Mouse (Mus musculus): ENCODE results near the gene 4930556J24Rik. TPM values are rescaled to one million over a fixed set of nuclear protein-coding genes. Genes with fewer than 3 reads are reported as not detected.
"Not testable (repeated sequence)": the region's sequence is repeated elsewhere in the genome, so short reads cannot be mapped to it uniquely, and the experiment has no call there.

4930556J24Rik gene
- polyA plus RNA-seq, 1 experiment from 2014 or later: 0.29 TPM

GRCm38 (mm10) chr11:3963610-3964415 lies 12.8 kb downstream of the 4930556J24Rik start, which contains the start of gene Pes1:
Gene Pes1 (plus strand): TSS chr11:3963975.
- H3K4me2 ChIP-seq (replicated peaks; ENCODE audit: low read depth, low read length): peak within 1 kb of the TSS; percentile 81
- H3K36me3 ChIP-seq (ENCODE audit: control insufficient read depth, insufficient read depth, low read length): peaks cover 3% of the 10 kb centered on the region
- H3K27me3 ChIP-seq (ENCODE audit: control insufficient read depth, insufficient read depth, low read length): no peaks in the 10 kb centered on the region
- peak; percentile 91 for ATAC-seq (ENCODE audit: insufficient number of reproducible peaks, insufficient read depth, low FRiP score, low read depth)
- H3K9ac ChIP-seq (replicated peaks; ENCODE audit: low read depth, low read length): peak within 1 kb of the TSS; percentile 57
- under 1% methylated on average over 31 of the region's 31 CpGs for WGBS
- H3K27ac ChIP-seq (ENCODE audit: low read length): peak within 1 kb of the TSS; percentile 24; the same call in 1 of the 2 replicates
- H3K4me1 ChIP-seq (ENCODE audit: control insufficient read depth, insufficient read depth, low read length): 0 out of 2 replicates have a peak, but pooled peaks cover 4% of the 10 kb centered on the region
- peak within 1 kb of the TSS; percentile 58 for H3K4me3 ChIP-seq (ENCODE audit: low read depth, low read length)
- H3K9me3 ChIP-seq (ENCODE audit: control insufficient read depth, low read depth, low read length): no peaks in the 10 kb centered on the region

DNA sequence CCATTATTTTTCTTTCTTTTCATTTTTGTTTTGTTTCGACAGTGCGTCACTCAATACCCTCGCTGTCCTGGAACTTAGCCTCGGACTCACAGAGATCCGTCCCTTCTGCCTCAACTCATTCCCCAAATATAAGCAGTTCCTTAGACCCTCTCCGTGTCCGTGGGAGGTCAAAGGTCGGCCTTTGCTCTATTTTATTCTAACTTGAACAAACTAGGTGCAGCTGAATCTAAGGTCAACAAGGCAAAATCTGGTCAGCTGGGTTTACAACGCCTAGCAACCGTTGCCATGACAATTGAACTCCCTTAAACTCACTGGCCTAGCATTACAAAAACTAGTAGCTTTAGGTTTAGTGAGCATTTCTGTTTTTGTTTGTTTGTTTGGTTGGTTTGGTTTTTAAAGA lies 13.4 kb downstream of the 4930556J24Rik start:
- H3K4me1 ChIP-seq (ENCODE audit: control insufficient read depth, insufficient read depth, low read length): 0 out of 2 replicates have a peak, but pooled peaks cover 4% of the 10 kb centered on the region
- H3K27ac ChIP-seq (ENCODE audit: low read length): no peak overlapping the region
- H3K4me3 ChIP-seq (ENCODE audit: low read depth, low read length): peak overlapping the region; percentile 58
- peak overlapping the region; percentile 57; the same call in 1 of the 2 replicates for H3K9ac ChIP-seq (replicated peaks; ENCODE audit: low read depth, low read length)
- no peaks in the 10 kb centered on the region for H3K9me3 ChIP-seq (ENCODE audit: control insufficient read depth, low read depth, low read length)
- no peaks in the 10 kb centered on the region for H3K27me3 ChIP-seq (ENCODE audit: control insufficient read depth, insufficient read depth, low read length)
- ATAC-seq (ENCODE audit: insufficient number of reproducible peaks, insufficient read depth, low FRiP score, low read depth): no peak
- H3K36me3 ChIP-seq (ENCODE audit: control insufficient read depth, insufficient read depth, low read length): peaks cover 2% of the 10 kb centered on the region
- 79% methylated on average over 10 of the region's 10 CpGs for whole genome bisulfite sequencing
- H3K4me2 ChIP-seq (replicated peaks; ENCODE audit: low read depth, low read length): peak overlapping the region; percentile 81

GRCm38 (mm10) chr11:3961761-3962160 lies 14.8 kb downstream of the 4930556J24Rik start:
- no peaks in the 10 kb centered on the region for H3K27me3 ChIP-seq (ENCODE audit: control insufficient read depth, insufficient read depth, low read length)
- H3K9ac ChIP-seq (replicated peaks; ENCODE audit: low read depth, low read length): no peak overlapping the region
- no peaks in the 10 kb centered on the region for H3K9me3 ChIP-seq (ENCODE audit: control insufficient read depth, low read depth, low read length)
- no peak overlapping the region for H3K4me2 ChIP-seq (replicated peaks; ENCODE audit: low read depth, low read length)
- H3K4me1 ChIP-seq (ENCODE audit: control insufficient read depth, insufficient read depth, low read length): 0 out of 2 replicates have a peak, but pooled peaks cover 4% of the 10 kb centered on the region
- ATAC-seq (ENCODE audit: insufficient number of reproducible peaks, insufficient read depth, low FRiP score, low read depth): no peak
- H3K27ac ChIP-seq (ENCODE audit: low read length): no peak overlapping the region
- 66% methylated on average over 3 of the region's 3 CpGs for WGBS
- H3K36me3 ChIP-seq (ENCODE audit: control insufficient read depth, insufficient read depth, low read length): no peaks in the 10 kb centered on the region; the same call in 1 of the 2 replicates
- H3K4me3 ChIP-seq (ENCODE audit: low read depth, low read length): no peak overlapping the region

DNA sequence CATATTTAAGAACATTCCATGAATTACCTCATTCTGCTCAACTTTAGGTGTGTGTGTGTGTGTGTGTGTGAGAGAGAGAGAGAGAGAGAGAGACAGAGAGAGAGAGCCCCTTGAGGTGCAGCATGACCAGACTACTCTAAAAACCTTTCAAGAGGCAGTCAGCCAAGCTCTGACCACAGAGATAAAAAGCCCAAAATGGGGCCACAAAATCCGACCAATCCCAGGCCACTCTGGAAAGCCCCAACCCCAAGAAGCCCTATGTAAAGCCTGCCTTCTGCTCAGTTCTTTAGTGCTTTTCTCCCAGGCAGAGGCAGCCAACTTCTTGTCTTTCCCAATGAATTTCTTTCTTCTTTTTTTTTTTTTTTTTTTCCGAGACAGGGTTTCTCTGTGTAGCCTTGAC lies 15.7 kb downstream of the 4930556J24Rik start:
- H3K9ac ChIP-seq (replicated peaks; ENCODE audit: low read depth, low read length): no peak overlapping the region
- H3K27me3 ChIP-seq (ENCODE audit: control insufficient read depth, insufficient read depth, low read length): no peaks in the 10 kb centered on the region
- 0 out of 2 replicates have a peak, but pooled peaks cover 4% of the 10 kb centered on the region for H3K4me1 ChIP-seq (ENCODE audit: control insufficient read depth, insufficient read depth, low read length)
- H3K36me3 ChIP-seq (ENCODE audit: control insufficient read depth, insufficient read depth, low read length): no peaks in the 10 kb centered on the region
- no peak for ATAC-seq (ENCODE audit: insufficient number of reproducible peaks, insufficient read depth, low FRiP score, low read depth)
- 44% methylated on average over 2 of the region's 2 CpGs for WGBS
- H3K9me3 ChIP-seq (ENCODE audit: control insufficient read depth, low read depth, low read length): no peaks in the 10 kb centered on the region
- no peak overlapping the region for H3K4me3 ChIP-seq (ENCODE audit: low read depth, low read length)
- no peak overlapping the region for H3K27ac ChIP-seq (ENCODE audit: low read length)
- no peak overlapping the region for H3K4me2 ChIP-seq (replicated peaks; ENCODE audit: low read depth, low read length)

DNA sequence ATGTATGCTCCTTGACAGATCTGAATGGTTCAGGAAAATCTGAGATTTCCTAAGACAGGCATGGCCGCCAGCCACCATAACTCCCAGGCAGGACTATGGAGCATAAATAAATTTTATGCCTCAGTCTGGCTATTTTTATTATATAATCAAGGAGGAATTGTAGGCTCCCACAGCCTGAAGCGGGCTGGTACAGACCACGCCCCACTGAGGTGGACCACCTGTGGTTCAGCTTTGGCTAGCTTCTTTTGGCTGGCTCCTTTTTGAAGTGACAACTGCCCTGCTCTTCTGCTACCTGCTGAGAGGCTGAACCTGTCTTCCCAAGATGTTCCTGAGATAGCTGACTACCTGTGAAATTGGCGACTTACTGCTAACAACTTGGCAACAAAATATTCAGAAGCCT lies 21.2 kb downstream of the 4930556J24Rik start:
- not testable (repeated sequence) for H3K4me3 ChIP-seq (ENCODE audit: low read depth, low read length); ATAC-seq (ENCODE audit: insufficient number of reproducible peaks, insufficient read depth, low FRiP score, low read depth); H3K9me3 ChIP-seq (ENCODE audit: control insufficient read depth, low read depth, low read length); H3K4me1 ChIP-seq (ENCODE audit: control insufficient read depth, insufficient read depth, low read length); H3K36me3 ChIP-seq (ENCODE audit: control insufficient read depth, insufficient read depth, low read length); H3K4me2 ChIP-seq (replicated peaks; ENCODE audit: low read depth, low read length); H3K27ac ChIP-seq (ENCODE audit: low read length); H3K27me3 ChIP-seq (ENCODE audit: control insufficient read depth, insufficient read depth, low read length); H3K9ac ChIP-seq (replicated peaks; ENCODE audit: low read depth, low read length)
- WGBS: 74% methylated on average over 4 of the region's 4 CpGs

- H3K4me2 ChIP-seq (replicated peaks; ENCODE audit: low read depth, low read length); H3K4me3 ChIP-seq (ENCODE audit: low read depth, low read length); H3K27ac ChIP-seq (ENCODE audit: low read length); H3K27me3 ChIP-seq (ENCODE audit: control insufficient read depth, insufficient read depth, low read length); H3K9me3 ChIP-seq (ENCODE audit: control insufficient read depth, low read depth, low read length); H3K9ac ChIP-seq (replicated peaks; ENCODE audit: low read depth, low read length); H3K4me1 ChIP-seq (ENCODE audit: control insufficient read depth, insufficient read depth, low read length); ATAC-seq (ENCODE audit: insufficient number of reproducible peaks, insufficient read depth, low FRiP score, low read depth); H3K36me3 ChIP-seq (ENCODE audit: control insufficient read depth, insufficient read depth, low read length): not testable (repeated sequence)
- 87% methylated on average over 5 of the region's 5 CpGs for WGBS
These were observed 21.7 kb downstream of the 4930556J24Rik start for GRCm38 (mm10) chr11:3954876-3955275.

- no peak overlapping the region for H3K9ac ChIP-seq (replicated peaks; ENCODE audit: low read depth, low read length)
These were observed 30.2 kb downstream of the 4930556J24Rik start for GRCm38 (mm10) chr11:3946386-3946785.

GRCm38 (mm10) chr11:3941371-3941770 lies 35.2 kb downstream of the 4930556J24Rik start:
- Histone ChIP-seq H3K4me2 (replicated peaks; ENCODE audit: low read depth, low read length) (no peak overlapping the region), H3K4me3 (ENCODE audit: low read depth, low read length) (no peak overlapping the region), H3K9me3 (ENCODE audit: control insufficient read depth, low read depth, low read length) (no peaks in the 10 kb centered on the region), H3K4me1 (ENCODE audit: control insufficient read depth, insufficient read depth, low read length) (no peaks in the 10 kb centered on the region), H3K27me3 (ENCODE audit: control insufficient read depth, insufficient read depth, low read length) (no peaks in the 10 kb centered on the region), H3K36me3 (ENCODE audit: control insufficient read depth, insufficient read depth, low read length) (no peaks in the 10 kb centered on the region), H3K27ac (ENCODE audit: low read length) (no peak overlapping the region), H3K9ac (replicated peaks; ENCODE audit: low read depth, low read length) (no peak overlapping the region)
- 87% methylated on average over 7 of the region's 7 CpGs for WGBS
- ATAC-seq (ENCODE audit: insufficient number of reproducible peaks, insufficient read depth, low FRiP score, low read depth): no peak

More at GRCm38 (mm10) chr11:3946386-3946785, 30.2 kb downstream of the 4930556J24Rik start:
- no peak for ATAC-seq (ENCODE audit: insufficient number of reproducible peaks, insufficient read depth, low FRiP score, low read depth)
- no peaks in the 10 kb centered on the region for H3K9me3 ChIP-seq (ENCODE audit: control insufficient read depth, low read depth, low read length)
- no peaks in the 10 kb centered on the region for H3K36me3 ChIP-seq (ENCODE audit: control insufficient read depth, insufficient read depth, low read length)
- no peaks in the 10 kb centered on the region for H3K4me1 ChIP-seq (ENCODE audit: control insufficient read depth, insufficient read depth, low read length)
- H3K4me3 ChIP-seq (ENCODE audit: low read depth, low read length): no peak overlapping the region
- H3K27ac ChIP-seq (ENCODE audit: low read length): no peak overlapping the region
- 13% methylated on average over 1 of the region's 1 CpGs for WGBS
- no peaks in the 10 kb centered on the region for H3K27me3 ChIP-seq (ENCODE audit: control insufficient read depth, insufficient read depth, low read length)
- H3K4me2 ChIP-seq (replicated peaks; ENCODE audit: low read depth, low read length): no peak overlapping the region
